Mouse (Mus musculus) spleen, adult 12 weeks (tissue): ENCODE data around the gene Chrna4.

Experiments
- DNase-seq: peaks from one replicate; pipeline ENCODE4 v3.0.0; 2022; ENCODE audit warnings: low spot score

Chrna4 gene

GRCm38 (mm10) chr2:181043437-181043836, at the start of gene Chrna4:
Gene Chrna4, minus strand, starts transcription at chr2:181043546.
- no peak for DNase-seq

GRCm38 (mm10) chr2:181090123-181090522, 46.8 kb upstream of the Chrna4 start:
- DNase-seq = no peak

- no peak for DNase-seq
These were observed 41.7 kb upstream of the Chrna4 start for GRCm38 (mm10) chr2:181084997-181085396.

- DNase-seq = no peak
These were observed 40.6 kb upstream of the Chrna4 start for GRCm38 (mm10) chr2:181083945-181084344.

- no peak for DNase-seq
These were observed 37.5 kb upstream of the Chrna4 start for GRCm38 (mm10) chr2:181080886-181081285.

GRCm38 (mm10) chr2:181079518-181079917, 36.2 kb upstream of the Chrna4 start:
- DNase-seq = no peak

- no peak for DNase-seq
These were observed 35.6 kb upstream of the Chrna4 start for GRCm38 (mm10) chr2:181078908-181079307.

GRCm38 (mm10) chr2:181075501-181075900, 32.2 kb upstream of the Chrna4 start:
- DNase-seq = no peak

- no peak for DNase-seq
These were observed 29.0 kb upstream of the Chrna4 start for GRCm38 (mm10) chr2:181072403-181072714.

GRCm38 (mm10) chr2:181071706-181072402, 28.5 kb upstream of the Chrna4 start:
- peak; percentile 57 for DNase-seq

GRCm38 (mm10) chr2:181070136-181070535, 26.8 kb upstream of the Chrna4 start:
- no peak for DNase-seq

- DNase-seq = no peak
These were observed 25.2 kb upstream of the Chrna4 start for GRCm38 (mm10) chr2:181068499-181068898.

- DNase-seq = no peak
These were observed 22.5 kb upstream of the Chrna4 start for GRCm38 (mm10) chr2:181065827-181066226.

- DNase-seq = peak; percentile 23
These were observed 16.8 kb upstream of the Chrna4 start for GRCm38 (mm10) chr2:181060127-181060526.

GRCm38 (mm10) chr2:181058193-181058592, 14.8 kb upstream of the Chrna4 start:
- no peak for DNase-seq

GRCm38 (mm10) chr2:181057341-181057740, 14.0 kb upstream of the Chrna4 start:
- no peak for DNase-seq

GRCm38 (mm10) chr2:181052171-181052570, 8.8 kb upstream of the Chrna4 start:
- no peak for DNase-seq

- DNase-seq = no peak
These were observed 5.6 kb upstream of the Chrna4 start for GRCm38 (mm10) chr2:181048986-181049385.

GRCm38 (mm10) chr2:181048252-181048945, 5.1 kb upstream of the Chrna4 start:
- DNase-seq = no peak

- no peak for DNase-seq
These were observed 655 bp upstream of the Chrna4 start for GRCm38 (mm10) chr2:181044001-181044400.

- no peak for DNase-seq
These were observed 970 bp downstream of the Chrna4 start for GRCm38 (mm10) chr2:181042376-181042775.

- no peak for DNase-seq
These were observed 1.4 kb downstream of the Chrna4 start for GRCm38 (mm10) chr2:181041941-181042340.

- no peak for DNase-seq
These were observed 4.0 kb downstream of the Chrna4 start for GRCm38 (mm10) chr2:181039356-181039680.
